Mouse (Mus musculus) left cerebral cortex, postnatal 10 days (tissue): ENCODE measurements at regions not wholly inside any gene's neighbourhood (a gene's known extent, or its start where the extent isn't known, plus 50 kb on each side); places are given as distances from the start of the nearest gene placed in this dataset.

Source experiments
- DNase-seq, 2 experiments: peaks; one replicate each; pipeline ENCODE4 v3.0.0; 2021 to 2022; ENCODE audit warnings: low spot score in 2 of 2, mixed read lengths in 1 of 2; ENCODE audit errors: extremely low spot score in 1 of 2
- intact Hi-C: fragments of 180-260 bp; cut with DNase I; formaldehyde crosslinking; loops from one replicate; pipeline ENCODE4 v1.15.1; 2025

- intact Hi-C loops: no loop called here
Measured at GRCm38 (mm10) chr3:144086176-144086575, 118.8 kb downstream of the Lmo4 start.

DNA sequence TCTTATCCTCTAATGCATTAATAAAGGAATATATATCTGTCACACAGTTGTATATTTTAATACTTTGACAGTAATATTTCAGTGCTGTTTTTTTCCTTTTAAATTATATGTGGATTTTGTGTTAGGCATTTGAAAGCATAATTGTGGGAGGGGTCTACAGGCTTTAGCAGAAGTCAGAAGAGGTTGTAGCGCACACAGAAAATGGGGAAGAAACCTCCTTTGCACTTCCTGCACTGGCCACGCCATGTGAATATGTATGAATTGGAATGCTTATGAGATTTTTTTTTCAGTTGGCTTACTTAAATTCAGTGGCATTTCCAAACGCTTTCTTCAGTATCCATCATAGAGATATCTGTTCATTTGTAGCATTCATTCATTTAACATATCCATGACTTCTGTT, 125.1 kb downstream of the Lmo4 start:
- no peak for DNase-seq
- intact Hi-C loops: no loop called here

More at GRCm38 (mm10) chr3:144086176-144086575, 118.8 kb downstream of the Lmo4 start:
- DNase-seq: no peak

DNA sequence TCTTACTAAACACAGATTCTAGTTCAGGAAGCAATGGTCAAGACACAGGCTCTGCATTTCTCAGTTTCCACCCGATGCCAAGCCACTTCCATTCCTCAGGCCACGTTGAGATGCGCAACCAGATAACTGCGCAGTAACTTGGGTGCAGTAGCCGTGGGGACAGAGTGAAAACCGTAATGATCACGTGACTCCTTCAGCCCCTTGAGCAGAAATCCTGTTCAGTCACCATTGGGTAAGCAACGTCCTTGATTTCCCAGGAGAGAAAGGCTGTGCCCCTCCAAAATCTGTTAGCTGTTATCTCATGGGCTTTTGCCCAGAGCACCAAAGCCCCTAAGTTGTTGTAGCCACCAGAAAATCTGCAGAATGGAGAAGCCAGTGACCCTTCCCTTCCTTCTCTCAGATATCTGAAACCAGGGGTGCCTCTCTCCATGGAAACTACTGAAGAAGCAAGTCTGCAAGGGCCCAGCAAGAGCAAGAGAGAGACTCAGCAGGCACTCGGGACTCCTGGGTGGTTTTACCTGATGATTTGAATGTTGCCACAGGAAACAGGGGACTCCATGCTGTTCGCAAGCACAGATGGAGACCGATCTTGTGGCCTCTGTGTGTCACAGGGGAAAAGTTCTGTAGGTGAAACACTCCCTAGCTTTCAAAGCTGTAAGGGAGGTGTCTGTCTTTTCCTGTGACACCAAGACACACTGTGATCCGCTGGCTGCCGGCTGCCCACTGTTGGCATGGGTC, 126.7 kb downstream of the Lmo4 start:
- intact Hi-C loops: no loop called here
- no peak for DNase-seq

DNA sequence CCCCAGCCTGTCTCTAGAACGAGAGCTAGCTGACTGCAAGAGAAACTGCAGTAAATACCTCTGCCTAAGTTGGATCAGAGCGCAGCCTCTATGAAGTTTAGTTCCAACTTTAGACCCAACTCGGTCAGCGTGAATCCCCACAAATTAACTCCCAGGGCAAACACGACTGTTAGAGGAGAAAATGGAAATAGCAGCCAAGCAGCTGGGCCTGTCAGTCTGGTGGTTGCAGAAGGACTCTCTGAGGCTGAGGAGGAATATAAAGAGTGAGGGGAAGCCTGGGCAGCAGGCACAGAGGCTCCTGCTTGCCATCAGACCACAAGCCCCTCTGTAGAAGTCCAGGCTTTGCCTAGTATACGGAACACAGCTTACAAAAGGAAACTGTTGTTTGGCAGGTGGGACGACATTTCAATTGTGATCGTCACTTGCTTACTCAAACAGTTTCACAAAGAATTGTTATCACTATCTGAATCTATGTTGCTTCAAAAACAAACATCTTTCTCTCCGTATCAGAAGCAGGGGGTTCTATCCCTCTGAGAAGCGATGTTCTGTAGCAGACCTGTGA, 135.0 kb downstream of the Lmo4 start:
- DNase-seq: no peak
- intact Hi-C loops: no loop called here

- no peak for DNase-seq
- intact Hi-C loops: no loop called here
Measured at GRCm38 (mm10) chr3:144067016-144067415, 138.0 kb downstream of the Lmo4 start.

DNA sequence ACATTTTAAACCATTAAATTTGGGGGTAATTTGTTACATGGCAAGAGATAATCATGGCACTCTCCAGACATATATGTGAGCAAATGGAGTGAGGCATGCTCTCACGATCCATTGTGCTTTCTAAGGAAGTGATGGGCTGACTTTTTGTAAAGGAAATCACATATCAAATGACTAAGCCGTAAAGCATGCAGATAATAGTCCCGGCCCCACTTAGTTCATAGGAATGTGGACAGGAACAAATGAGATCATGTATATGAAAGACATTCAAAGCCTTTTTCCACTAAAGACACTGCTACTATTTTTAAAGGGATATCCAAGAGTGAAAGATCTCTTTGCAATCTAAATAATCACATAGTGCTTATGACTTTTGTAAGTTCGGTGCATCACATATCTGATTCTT, 146.9 kb downstream of the Lmo4 start:
- DNase-seq: no peak
- intact Hi-C loops: no loop called here

DNA sequence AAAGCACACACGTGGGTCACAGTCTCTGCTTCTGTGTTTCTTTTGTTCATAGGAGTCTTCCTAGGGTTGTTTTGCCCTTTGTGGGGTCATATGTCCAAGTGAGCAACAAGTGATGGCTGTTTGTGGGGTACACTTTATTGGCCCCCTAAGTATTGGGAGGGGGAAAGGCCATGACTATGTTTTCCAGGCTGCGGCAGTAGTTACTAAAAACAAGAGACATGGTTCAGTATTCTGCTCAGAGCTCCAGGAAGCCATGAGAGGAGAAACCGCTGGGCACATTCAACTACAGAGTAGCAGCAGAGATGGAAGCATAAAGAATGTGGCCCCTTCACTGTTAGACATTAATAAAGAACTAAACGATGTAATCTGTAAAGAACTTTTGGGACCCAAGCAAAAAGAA, 154.7 kb downstream of the Lmo4 start:
- intact Hi-C loops: no loop called here
- DNase-seq: no peak

GRCm38 (mm10) chr3:144049270-144049669, 155.8 kb downstream of the Lmo4 start:
- intact Hi-C loops: no loop called here
- DNase-seq: no peak

GRCm38 (mm10) chr3:144044366-144044765, 160.7 kb downstream of the Lmo4 start:
- no peak for DNase-seq
- intact Hi-C loops: no loop called here

- no peak for DNase-seq
- intact Hi-C loops: no loop called here
Measured at GRCm38 (mm10) chr3:144041788-144042187, 163.2 kb downstream of the Lmo4 start.

DNA sequence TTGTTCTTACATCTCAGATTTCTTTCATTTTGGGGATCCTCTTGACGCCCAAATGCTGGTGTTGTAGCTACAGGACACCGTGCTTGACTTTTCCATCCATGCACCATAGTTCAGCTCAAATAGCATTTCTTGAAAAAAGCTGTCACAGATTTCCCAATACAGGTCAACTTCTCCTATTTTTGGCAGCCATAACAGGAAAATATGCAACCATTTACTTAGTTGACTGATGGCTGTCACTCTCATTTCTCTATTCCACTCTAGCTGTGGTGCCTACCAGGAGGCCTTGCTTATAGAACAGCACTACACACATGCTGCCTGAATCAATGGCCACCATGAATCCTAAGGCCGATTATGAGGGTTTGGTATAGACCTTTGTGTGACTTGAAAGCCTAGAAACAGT, 165.5 kb downstream of the Lmo4 start:
- no peak for DNase-seq
- intact Hi-C loops: no loop called here

DNA sequence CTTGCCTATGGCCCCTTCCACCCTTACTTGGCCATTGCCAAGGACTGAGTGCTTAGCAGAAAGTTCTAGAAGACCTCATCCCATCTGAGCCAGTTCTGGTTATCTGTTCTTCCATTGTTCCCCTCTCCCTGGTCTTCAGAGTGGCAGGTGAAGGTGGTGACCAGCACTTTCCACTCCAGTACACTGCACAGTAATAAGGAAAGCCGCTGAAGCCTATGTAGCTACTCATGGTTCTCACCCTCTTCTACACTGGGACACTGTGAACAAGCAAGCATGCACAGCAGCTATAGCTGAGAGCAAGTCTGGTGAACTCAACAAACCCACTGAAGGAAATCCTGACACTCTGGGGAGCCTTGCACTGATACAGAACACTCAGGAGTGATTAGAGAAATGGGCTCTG, 175.4 kb downstream of the Lmo4 start:
- intact Hi-C loops: no loop called here
- DNase-seq: no peak

DNA sequence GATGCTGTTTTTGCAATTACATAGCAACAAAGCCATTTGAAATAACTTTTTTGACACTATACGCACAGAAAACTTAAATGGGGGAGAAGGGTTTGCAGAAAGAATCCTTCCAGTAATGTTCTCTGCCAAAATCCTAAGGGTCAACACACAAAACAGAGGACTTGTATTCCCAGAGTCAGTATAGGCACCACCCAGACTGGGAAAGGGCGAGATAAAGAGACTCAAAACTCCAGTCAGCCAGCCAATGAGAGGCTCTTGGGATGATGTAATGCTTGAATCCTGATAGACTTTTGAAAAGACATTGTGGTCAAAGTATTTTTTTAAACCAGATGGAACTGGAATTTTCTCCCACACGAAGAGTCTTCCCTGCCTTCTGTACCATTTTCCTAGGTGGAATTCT, 175.9 kb downstream of the Lmo4 start:
- DNase-seq: no peak
- intact Hi-C loops: no loop called here

- intact Hi-C loops: no loop called here
- no peak for DNase-seq
Measured at GRCm38 (mm10) chr3:144027134-144027980, 177.7 kb downstream of the Lmo4 start.

DNA sequence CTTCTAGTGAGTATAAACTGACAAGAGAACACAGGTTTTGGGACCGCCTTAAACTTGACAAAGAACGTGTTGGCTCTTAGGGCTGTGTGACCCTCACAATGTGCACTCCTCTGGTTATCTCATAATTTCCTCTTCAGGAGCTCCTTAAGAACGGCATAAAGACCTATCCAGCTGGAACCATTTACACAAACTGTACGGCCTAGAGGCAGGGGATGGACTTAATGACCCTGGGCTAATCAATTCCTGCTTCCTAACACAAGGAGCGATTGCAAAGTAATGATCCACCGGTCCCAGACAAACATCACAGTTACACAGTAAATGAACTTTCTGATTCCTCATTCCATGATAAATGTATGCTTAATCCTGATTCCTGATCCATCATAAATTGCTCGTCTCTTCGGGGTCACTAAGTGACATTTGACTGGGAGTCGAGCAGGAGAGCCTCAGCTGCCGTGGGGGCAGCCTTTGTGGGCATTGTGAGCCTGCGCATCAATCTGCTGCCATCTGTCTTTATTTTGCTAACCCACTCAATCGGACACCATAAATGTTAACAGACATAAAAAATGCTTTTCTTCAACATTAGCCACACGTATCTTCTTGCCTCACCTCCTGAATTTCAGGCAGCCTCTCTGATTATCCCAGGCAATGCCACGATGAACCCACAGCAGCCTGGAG, 179.4 kb downstream of the Lmo4 start:
- intact Hi-C loops: no loop called here
- DNase-seq: no peak

DNA sequence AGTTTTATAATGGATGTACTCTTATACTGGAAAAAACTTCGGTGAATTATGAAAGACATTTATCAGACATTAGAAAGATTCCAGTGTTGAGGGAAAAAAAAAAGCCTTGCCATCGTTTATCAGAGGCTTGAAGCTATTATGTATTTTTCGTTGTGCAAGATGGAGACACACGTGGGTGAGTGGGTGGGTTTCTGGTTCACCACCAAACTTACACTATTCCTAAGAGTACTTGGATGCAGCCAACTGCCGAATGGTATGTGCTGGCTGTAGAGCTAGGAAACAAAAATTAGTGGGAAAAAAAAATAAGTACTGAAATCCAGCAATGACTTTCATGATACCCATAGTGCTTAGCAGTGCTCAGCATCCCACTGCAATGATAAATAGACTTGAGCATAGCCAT, 180.8 kb downstream of the Lmo4 start:
- intact Hi-C loops: no loop called here
- no peak for DNase-seq

DNA sequence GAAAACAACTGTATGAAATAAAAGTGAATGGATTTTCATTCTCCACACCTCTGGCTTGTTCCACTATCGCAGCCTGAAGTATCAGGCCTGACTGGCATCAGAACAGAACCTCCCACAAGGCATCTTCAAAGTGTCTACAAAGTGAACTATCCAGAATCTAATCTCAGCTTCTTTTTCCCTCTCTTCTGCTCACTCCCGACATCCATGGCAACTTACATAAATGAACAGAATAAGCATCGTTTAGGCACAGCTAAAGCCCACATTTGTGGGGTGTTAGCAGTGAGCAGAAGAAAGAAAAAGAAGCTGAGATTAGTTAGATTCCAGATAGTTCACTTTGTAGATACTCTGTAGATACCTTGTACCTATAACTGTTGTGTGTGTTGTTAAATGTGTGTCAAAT, 182.0 kb downstream of the Lmo4 start:
- intact Hi-C loops: no loop called here
- DNase-seq: no peak

DNA sequence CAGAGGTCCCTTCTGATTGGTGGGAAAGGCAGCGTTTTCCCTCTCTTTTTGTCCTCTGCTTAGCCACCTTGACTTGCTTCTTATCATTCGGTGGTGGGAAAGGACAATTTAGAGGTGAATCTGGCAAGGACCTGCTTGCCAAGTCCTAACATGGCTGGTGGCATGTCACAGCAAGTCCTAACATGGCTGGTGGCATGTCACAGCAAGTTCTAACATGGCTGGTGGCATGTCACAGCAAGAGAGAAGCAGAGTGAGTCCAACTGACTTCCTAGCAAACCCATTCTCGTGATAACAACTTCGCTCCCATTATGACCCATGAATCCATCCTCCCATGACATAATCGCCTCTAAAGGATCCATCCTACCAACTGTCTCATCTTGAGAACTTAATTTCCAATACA, 183.1 kb downstream of the Lmo4 start:
- no peak for DNase-seq
- intact Hi-C loops: no loop called here

- DNase-seq: no peak
- intact Hi-C loops: no loop called here
Measured at GRCm38 (mm10) chr3:144020189-144020940, 184.7 kb downstream of the Lmo4 start.
